Mouse (Mus musculus): ENCODE results near the gene Adra2b. TPM values are rescaled to one million over a fixed set of nuclear protein-coding genes. Genes with fewer than 3 reads are reported as not detected.

Gene Adra2b
- polyA plus RNA-seq, 1 experiment, result 0.30 TPM

DNA sequence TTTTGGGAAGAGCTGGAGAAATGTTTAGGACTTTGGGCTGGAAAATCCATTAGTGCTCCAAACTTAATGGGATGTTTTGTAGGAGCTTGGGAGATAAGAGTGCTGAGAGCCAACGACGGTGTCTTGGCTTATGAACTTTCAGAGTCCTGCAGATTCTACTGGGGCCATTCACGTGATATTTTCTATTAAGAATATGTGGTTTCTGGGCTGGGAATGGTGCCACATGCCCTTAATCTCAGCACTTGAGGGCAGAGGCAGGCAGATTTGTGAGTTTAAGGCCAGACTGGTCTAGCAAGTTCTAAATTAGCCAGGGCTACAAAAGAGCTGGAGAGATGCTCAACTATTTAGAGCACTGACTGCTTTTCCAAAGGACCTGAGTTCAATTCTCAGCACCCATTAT is 27.3 kb downstream of the Adra2b start:
- TF ChIP-seq POLR2A (IDR thresholded peaks at IDR 0.05; ENCODE audit: borderline replicate concordance, extremely low read depth, insufficient read depth, insufficient read length, poor library complexity, severe bottlenecking) (no peak), CTCF (IDR thresholded peaks at IDR 0.05; ENCODE audit: borderline replicate concordance, extremely low read depth, insufficient read depth, insufficient read length) (no peak)
- no peak for DNase-seq (ENCODE audit: low read depth)

GRCm38 (mm10) chr2:127390846-127391245 is 27.8 kb downstream of the Adra2b start:
- peak; percentile 31 for DNase-seq (ENCODE audit: low read depth)
- TF ChIP-seq CTCF (IDR thresholded peaks at IDR 0.05; ENCODE audit: borderline replicate concordance, extremely low read depth, insufficient read depth, insufficient read length), result no peak
- TF ChIP-seq POLR2A (IDR thresholded peaks at IDR 0.05; ENCODE audit: borderline replicate concordance, extremely low read depth, insufficient read depth, insufficient read length, poor library complexity, severe bottlenecking), result no peak

DNA sequence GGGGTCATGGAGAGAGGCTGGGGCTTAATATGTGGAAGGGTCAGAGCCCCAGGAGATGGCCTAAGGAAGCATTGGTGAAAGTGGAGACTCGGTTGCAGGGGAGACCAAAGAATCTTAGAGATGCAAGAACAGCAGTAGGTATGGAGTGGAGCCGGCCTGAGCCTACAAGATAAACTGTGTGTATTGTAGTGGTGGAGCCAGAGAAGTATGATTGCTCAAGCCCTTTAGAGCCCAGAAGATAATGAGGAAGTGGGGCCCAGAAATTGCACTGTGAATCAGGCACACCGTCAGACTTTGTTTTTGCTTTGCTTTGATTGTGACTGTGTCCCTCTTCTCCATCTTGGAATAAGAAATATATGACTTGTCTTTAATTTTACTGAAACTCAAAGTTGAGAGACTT is 28.3 kb downstream of the Adra2b start:
- TF ChIP-seq POLR2A (IDR thresholded peaks at IDR 0.05; ENCODE audit: borderline replicate concordance, extremely low read depth, insufficient read depth, insufficient read length, poor library complexity, severe bottlenecking) (no peak), CTCF (IDR thresholded peaks at IDR 0.05; ENCODE audit: borderline replicate concordance, extremely low read depth, insufficient read depth, insufficient read length) (no peak)
- DNase-seq (ENCODE audit: low read depth), result no peak

DNA sequence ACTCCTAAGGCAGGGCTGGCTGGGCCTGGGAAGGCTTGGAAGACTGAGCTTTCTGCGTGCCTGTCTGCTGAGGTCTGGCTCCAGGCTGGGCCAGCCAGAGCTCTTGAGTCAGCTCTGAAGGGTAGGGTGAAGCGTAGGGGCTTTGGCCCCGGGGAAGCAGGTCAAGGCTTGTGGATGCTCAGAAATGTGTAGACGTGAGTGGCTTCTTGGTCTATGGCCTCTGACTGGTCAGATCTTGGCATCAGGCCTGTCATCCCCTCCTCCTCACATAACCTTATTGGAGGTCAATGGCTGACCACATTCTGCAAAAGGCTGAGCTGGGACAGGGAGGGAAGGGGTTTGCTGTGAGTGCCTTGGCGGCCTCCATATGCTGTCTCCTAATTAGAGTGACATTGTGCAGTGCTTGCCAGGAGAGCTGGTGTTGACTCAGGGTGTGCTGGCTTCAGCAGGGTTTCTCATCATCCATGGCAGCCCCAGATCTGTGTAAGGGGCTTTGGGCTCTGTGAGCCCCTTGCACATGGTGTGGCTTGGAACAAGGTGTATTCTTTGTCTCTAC is 31.7 kb downstream of the Adra2b start:
- TF ChIP-seq CTCF (IDR thresholded peaks at IDR 0.05; ENCODE audit: borderline replicate concordance, extremely low read depth, insufficient read depth, insufficient read length), result no peak
- TF ChIP-seq POLR2A (IDR thresholded peaks at IDR 0.05; ENCODE audit: borderline replicate concordance, extremely low read depth, insufficient read depth, insufficient read length, poor library complexity, severe bottlenecking), result no peak

DNA sequence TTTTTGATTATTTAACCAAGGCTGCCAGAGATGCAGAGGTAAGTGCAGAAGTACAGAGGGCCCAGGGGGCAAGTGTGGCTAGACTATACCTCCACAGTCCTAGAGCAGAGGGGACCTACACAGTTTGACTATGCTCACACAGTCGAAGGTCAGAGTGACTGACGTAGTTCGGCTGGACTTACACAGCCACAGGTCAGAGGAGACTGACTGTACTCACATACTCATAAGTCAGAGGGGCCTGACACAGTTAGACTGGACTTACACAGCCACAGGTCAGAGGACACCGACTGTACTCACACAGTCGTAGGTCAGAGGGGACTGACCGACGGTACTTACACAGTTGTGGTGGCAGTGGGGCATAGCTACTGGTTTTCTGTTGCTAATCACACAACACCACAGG is 35.7 kb downstream of the Adra2b start:
- TF ChIP-seq CTCF (IDR thresholded peaks at IDR 0.05; ENCODE audit: borderline replicate concordance, extremely low read depth, insufficient read depth, insufficient read length) (no peak), POLR2A (IDR thresholded peaks at IDR 0.05; ENCODE audit: borderline replicate concordance, extremely low read depth, insufficient read depth, insufficient read length, poor library complexity, severe bottlenecking) (no peak)
- DNase-seq (ENCODE audit: low read depth), result no peak

More for the DNA sequence above, 31.7 kb downstream of the Adra2b start:
- no peak for DNase-seq (ENCODE audit: low read depth)

DNA sequence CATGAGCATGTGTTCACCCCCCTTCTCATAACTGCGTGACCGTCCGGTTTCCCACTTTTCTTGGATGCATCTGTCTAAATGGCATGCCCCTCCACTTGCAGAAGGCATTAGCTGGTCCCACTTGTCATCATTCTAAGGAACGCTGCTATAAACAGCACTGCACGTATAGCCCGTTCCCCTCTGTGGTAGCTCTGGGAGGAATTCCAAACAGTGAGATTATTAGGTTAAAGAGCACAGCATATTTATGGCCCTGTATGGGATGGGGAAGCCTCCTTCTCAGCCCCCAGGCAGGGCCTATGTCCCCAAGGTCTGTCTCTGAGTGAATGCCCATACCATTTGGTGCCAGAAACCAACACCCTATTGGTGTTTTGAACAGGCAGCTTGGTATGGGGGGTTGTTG is 48.1 kb downstream of the Adra2b start:
- TF ChIP-seq POLR2A (IDR thresholded peaks at IDR 0.05; ENCODE audit: borderline replicate concordance, extremely low read depth, insufficient read depth, insufficient read length, poor library complexity, severe bottlenecking) (no peak), CTCF (IDR thresholded peaks at IDR 0.05; ENCODE audit: borderline replicate concordance, extremely low read depth, insufficient read depth, insufficient read length) (no peak)
- no peak for DNase-seq (ENCODE audit: low read depth)

GRCm38 (mm10) chr2:127415806-127416205 is 52.8 kb downstream of the Adra2b start:
- TF ChIP-seq CTCF (IDR thresholded peaks at IDR 0.05; ENCODE audit: borderline replicate concordance, extremely low read depth, insufficient read depth, insufficient read length) (no peak), POLR2A (IDR thresholded peaks at IDR 0.05; ENCODE audit: borderline replicate concordance, extremely low read depth, insufficient read depth, insufficient read length, poor library complexity, severe bottlenecking) (no peak)
- no peak for DNase-seq (ENCODE audit: low read depth)

DNA sequence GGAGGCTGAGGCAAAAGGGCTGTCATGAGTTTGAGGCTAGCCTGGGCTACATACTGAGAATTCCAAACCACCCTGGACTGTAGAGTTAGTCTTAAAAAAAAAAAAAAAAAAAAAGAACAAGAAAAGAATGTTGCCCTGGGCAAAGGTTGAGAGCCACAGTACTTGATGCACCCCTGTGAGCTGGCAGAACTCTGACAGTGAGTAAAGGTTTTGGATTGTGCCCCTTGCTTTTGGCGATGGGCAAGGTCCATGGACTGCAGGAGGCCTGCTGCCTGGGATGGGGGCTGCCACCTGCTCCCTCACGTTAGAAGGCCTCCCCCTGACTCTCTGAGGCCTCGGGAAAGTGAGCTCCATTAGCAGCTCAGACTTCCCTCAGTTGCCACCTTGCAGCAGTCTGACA is 53.7 kb downstream of the Adra2b start:
- no peak for DNase-seq (ENCODE audit: low read depth)
- no peak for TF ChIP-seq CTCF (IDR thresholded peaks at IDR 0.05; ENCODE audit: borderline replicate concordance, extremely low read depth, insufficient read depth, insufficient read length)
- TF ChIP-seq POLR2A (IDR thresholded peaks at IDR 0.05; ENCODE audit: borderline replicate concordance, extremely low read depth, insufficient read depth, insufficient read length, poor library complexity, severe bottlenecking), result no peak

Other genes with a start within 250 kb of the Adra2b start
- gene Ncaph, start 229.3 kb upstream of the Adra2b start, polyA plus RNA-seq (2012; rRNA removed), result 18.5 and 28.6 TPM in 2 replicates
- gene Itpripl1, start 219.8 kb upstream of the Adra2b start, polyA plus RNA-seq (2012; rRNA removed), result 5.5 and 6.6 TPM in 2 replicates
- 1.2 and 1.3 TPM in 2 replicates for gene 1810024B03Rik, start 154.9 kb upstream of the Adra2b start, polyA plus RNA-seq (2012; rRNA removed)
- gene Snrnp200, start 154.8 kb upstream of the Adra2b start, polyA plus RNA-seq (2012; rRNA removed), result 81.5 and 98.9 TPM in 2 replicates
- gene Ciao1, start 115.4 kb upstream of the Adra2b start, polyA plus RNA-seq (2012; rRNA removed), result 58.0 and 69.0 TPM in 2 replicates
- 57.2 and 73.6 TPM in 2 replicates for gene Tmem127, start 115.3 kb upstream of the Adra2b start, polyA plus RNA-seq (2012; rRNA removed)
- 89.3 and 91.9 TPM in 2 replicates for gene Stard7, start 93.0 kb upstream of the Adra2b start, polyA plus RNA-seq (2012; rRNA removed)
- 6.5 and 7.7 TPM in 2 replicates for gene Dusp2, start 27.0 kb upstream of the Adra2b start, polyA plus RNA-seq (2012; rRNA removed)
- gene Astl, start 24.6 kb upstream of the Adra2b start, polyA plus RNA-seq (2012; rRNA removed), result 0.03 TPM in 1 of 2 replicates, not detected in the other
- gene Gpat2, start 62.0 kb downstream of the Adra2b start, polyA plus RNA-seq (2012; rRNA removed), result 0.07 and 0.13 TPM in 2 replicates
- 25.8 and 30.8 TPM in 2 replicates for gene Fahd2a, start 81.4 kb downstream of the Adra2b start, polyA plus RNA-seq (2012; rRNA removed)
- gene Kcnip3, start 158.9 kb downstream of the Adra2b start, polyA plus RNA-seq (2012; rRNA removed), result 15.2 and 15.5 TPM in 2 replicates
- 0.42 and 0.59 TPM in 2 replicates for gene Prom2, start 178.3 kb downstream of the Adra2b start, polyA plus RNA-seq (2012; rRNA removed)
- gene Zfp661, start 223.9 kb downstream of the Adra2b start, polyA plus RNA-seq (2012; rRNA removed), result 9.3 and 9.9 TPM in 2 replicates
- 129 and 157 TPM in 2 replicates for gene Mrps5, start 224.0 kb downstream of the Adra2b start, polyA plus RNA-seq (2012; rRNA removed)